In genomic region chr6:87850155-87850899, GRCm38 (mm10) we compare ENCODE assay signal across 8 mouse cellular contexts. TPM values are rescaled to one million over a fixed set of nuclear protein-coding genes. Genes with fewer than 3 reads are reported as not detected.
DNase-seq lines count a peak whose midpoint lies in the region; ATAC-seq and TF ChIP-seq lines count a peak whose summit lies in the region.

No protein-coding gene starts in this region.

- H3K27ac ChIP-seq in heart, postnatal 0 days (ENCODE audit: low read depth): peak overlapping the region; percentile 95

- H3K9ac ChIP-seq in heart, postnatal 0 days (replicated peaks; ENCODE audit: low read depth, low read length): peak overlapping the region; percentile 99

- ATAC-seq in erythroid progenitor cell, adult 5-6 weeks (replicated peaks; ENCODE audit: low FRiP score, poor library complexity, severe bottlenecking): peak; percentile 51
- ATAC-seq in heart, postnatal 0 days (ENCODE audit: insufficient read depth, low read depth): peak; percentile 50

- H3K4me2 ChIP-seq in heart, postnatal 0 days (ENCODE audit: low read depth, low read length): peak overlapping the region; percentile 82

- DNase-seq in heart, adult 18-20 months: peak; percentile 59 to 72
- no peak for DNase-seq in heart, adult 11 months
- peak; percentile 65 for DNase-seq in brain, adult 2 months (ENCODE audit: low read depth, low spot score)
- peak; percentile 32 for DNase-seq in heart, postnatal 0 days (ENCODE audit: low spot score)
- DNase-seq in kidney, postnatal 14 days: peak; percentile 67
- DNase-seq in lung, postnatal 10 days: peak; percentile 55
- peak; percentile 60 for DNase-seq in right cerebral cortex, postnatal 25 days

- TF ChIP-seq EP300 in heart, postnatal 0 days (IDR thresholded peaks at IDR 0.05; ENCODE audit: low read depth): no peak

- no peak for TF ChIP-seq CTCF in heart, postnatal 0 days (IDR thresholded peaks at IDR 0.05; ENCODE audit: low read depth)

- H3K4me3 ChIP-seq in heart, postnatal 0 days (ENCODE audit: low read depth, low read length): peak overlapping the region; percentile 93

- no peaks in the 10 kb centered on the region for H3K9me3 ChIP-seq in heart, postnatal 0 days (replicated peaks; ENCODE audit: control insufficient read depth, low read length)

- H3K27me3 ChIP-seq in heart, postnatal 0 days (ENCODE audit: control insufficient read depth, insufficient read depth, low read length): no peaks in the 10 kb centered on the region

- peaks cover 8% of the 10 kb centered on the region for H3K36me3 ChIP-seq in heart, postnatal 0 days (replicated peaks; ENCODE audit: control insufficient read depth, insufficient read depth, low read length)

- WGBS in heart, postnatal 0 days: under 1% methylated on average over 65 of the region's 73 CpGs

- peaks cover 29% of the 10 kb centered on the region for H3K4me1 ChIP-seq in heart, postnatal 0 days (ENCODE audit: control insufficient read depth, insufficient read depth)

RNA-seq across cellular contexts. Expression of gene Cnbp, which starts 0.6 kb away (rescaled TPM):
- 100 to 1,000 TPM; 335 to 351 TPM for total RNA-seq in heart, adult 18-20 months (2021)
- total RNA-seq in erythroid progenitor cell, adult 5-6 weeks (2015; ENCODE audit: low replicate concordance): 296 and 321 TPM in 2 replicates
- total RNA-seq in erythroid progenitor cell, adult 5-6 weeks (2017; ENCODE audit: low replicate concordance): 347 and 417 TPM in 2 replicates
- 247 and 318 TPM in 2 replicates for total RNA-seq in heart, postnatal 0 days (2014; rRNA removed; ENCODE audit: low replicate concordance)
- 553 and 591 TPM in 2 replicates for polyA plus RNA-seq in heart, postnatal 0 days (2015; fragmentation: Nextera tagmentation; extraction: Ambion mirVana)

RNA-seq across cellular contexts. Expression of gene Isy1, which starts 11.7 kb away (rescaled TPM):
- total RNA-seq in heart, adult 18-20 months (2021): 10 to 100 TPM; 21.1 to 23.9 TPM
- 11.5 and 20.1 TPM in 2 replicates for total RNA-seq in erythroid progenitor cell, adult 5-6 weeks (2015; ENCODE audit: low replicate concordance)
- total RNA-seq in erythroid progenitor cell, adult 5-6 weeks (2017; ENCODE audit: low replicate concordance): 51.5 and 62.1 TPM in 2 replicates
- total RNA-seq in heart, postnatal 0 days (2014; rRNA removed; ENCODE audit: low replicate concordance): 5.6 and 40.5 TPM in 2 replicates
- 16.7 and 18.4 TPM in 2 replicates for polyA plus RNA-seq in heart, postnatal 0 days (2015; fragmentation: Nextera tagmentation; extraction: Ambion mirVana)

RNA-seq across cellular contexts. Expression of gene Gm45140, which starts 14.7 kb away (rescaled TPM):
- total RNA-seq in heart, adult 18-20 months (2021): 1 to 10 TPM in 1 of 2 experiments, under 1 TPM in 1; 0.74 to 1.3 TPM
- total RNA-seq in erythroid progenitor cell, adult 5-6 weeks (2015; ENCODE audit: low replicate concordance): 1.8 and 4.2 TPM in 2 replicates
- 19.1 and 24.3 TPM in 2 replicates for total RNA-seq in erythroid progenitor cell, adult 5-6 weeks (2017; ENCODE audit: low replicate concordance)
- total RNA-seq in heart, postnatal 0 days (2014; rRNA removed; ENCODE audit: low replicate concordance): not detected in 2 replicates
- polyA plus RNA-seq in heart, postnatal 0 days (2015; fragmentation: Nextera tagmentation; extraction: Ambion mirVana): 0.58 and 1.1 TPM in 2 replicates

RNA-seq across cellular contexts. Expression of gene Copg1, which starts 37.3 kb away (rescaled TPM):
- total RNA-seq in heart, adult 18-20 months (2021): 10 to 100 TPM; 38.9 to 39.3 TPM
- total RNA-seq in erythroid progenitor cell, adult 5-6 weeks (2015; ENCODE audit: low replicate concordance): 32.8 and 34.4 TPM in 2 replicates
- total RNA-seq in erythroid progenitor cell, adult 5-6 weeks (2017; ENCODE audit: low replicate concordance): 35.5 and 44.9 TPM in 2 replicates
- 92.4 and 95.1 TPM in 2 replicates for total RNA-seq in heart, postnatal 0 days (2014; rRNA removed; ENCODE audit: low replicate concordance)
- polyA plus RNA-seq in heart, postnatal 0 days (2015; fragmentation: Nextera tagmentation; extraction: Ambion mirVana): 66.3 and 67.1 TPM in 2 replicates

RNA-seq across cellular contexts. Expression of gene Rab43, which starts 38.4 kb away (rescaled TPM):
- total RNA-seq in heart, adult 18-20 months (2021): 10 to 100 TPM in 1 of 2 experiments, 1 to 10 TPM in 1; 7.6 to 10.2 TPM
- 172 and 177 TPM in 2 replicates for total RNA-seq in erythroid progenitor cell, adult 5-6 weeks (2015; ENCODE audit: low replicate concordance)
- 129 and 134 TPM in 2 replicates for total RNA-seq in erythroid progenitor cell, adult 5-6 weeks (2017; ENCODE audit: low replicate concordance)
- total RNA-seq in heart, postnatal 0 days (2014; rRNA removed; ENCODE audit: low replicate concordance): 11.8 and 19.7 TPM in 2 replicates
- 6.7 and 6.8 TPM in 2 replicates for polyA plus RNA-seq in heart, postnatal 0 days (2015; fragmentation: Nextera tagmentation; extraction: Ambion mirVana)
